Mouse (Mus musculus) myocyte (in vitro differentiated cells): ENCODE measurements around the gene Tiprl. TPM values are rescaled to one million over a fixed set of nuclear protein-coding genes. Genes with fewer than 3 reads are reported as not detected.

Experiments used
- H3K27me3 ChIP-seq: one replicate; pipeline ENCODE4 v1.6.1; 2011; ENCODE audit not compliant: control insufficient read depth, insufficient read depth, insufficient read length
- H3K36me3 ChIP-seq: one replicate; pipeline ENCODE4 v1.6.1; 2011; ENCODE audit not compliant: control insufficient read depth, insufficient read depth
- H3K4me2 ChIP-seq: one replicate; pipeline ENCODE4 v1.6.1; 2011; ENCODE audit warnings: low read depth, control low read depth
- H3K4me3 ChIP-seq: one replicate; pipeline ENCODE4 v1.5.1; 2011; ENCODE audit warnings: mild to moderate bottlenecking, control low read depth, moderate library complexity
- H3K79me2 ChIP-seq: one replicate; pipeline ENCODE4 v1.6.1; 2011; ENCODE audit not compliant: control insufficient read depth, insufficient read depth
- H3ac ChIP-seq: one replicate; pipeline ENCODE4 v1.6.1; 2011; ENCODE audit not compliant: control insufficient read depth, insufficient read length
- CEBPB ChIP-seq: IDR thresholded peaks from 2 replicates; pipeline ENCODE4 v1.6.1; 2011; ENCODE audit warnings: mild to moderate bottlenecking, moderate library complexity; ENCODE audit not compliant: poor library complexity, insufficient read depth, severe bottlenecking
- E2F4 ChIP-seq: IDR thresholded peaks from one replicate; pipeline ENCODE4 v1.6.1; 2011; ENCODE audit warnings: mild to moderate bottlenecking, control low read depth, moderate library complexity; ENCODE audit not compliant: insufficient read depth
- MAX ChIP-seq: IDR thresholded peaks from one replicate; pipeline ENCODE4 v1.6.1; 2011; ENCODE audit warnings: low read depth, mild to moderate bottlenecking, control low read depth
- MYOD1 ChIP-seq, 3 experiments: IDR thresholded peaks; one replicate each; pipeline ENCODE4 v1.6.1; 2011; ENCODE audit warnings: control low read depth in 2 of 3, low read depth in 2 of 3, mild to moderate bottlenecking in 2 of 3, moderate library complexity in 1 of 3; ENCODE audit not compliant: insufficient read length in 2 of 3, control insufficient read depth in 1 of 3
- MYOG ChIP-seq, 3 experiments: IDR thresholded peaks; one replicate each; pipeline ENCODE4 v1.6.1; 2011; ENCODE audit warnings: control low read depth in 2 of 3, low read depth in 2 of 3, mild to moderate bottlenecking in 2 of 3; ENCODE audit not compliant: insufficient read length in 2 of 3, control insufficient read depth in 1 of 3, insufficient read depth in 1 of 3
- POLR2A ChIP-seq: IDR thresholded peaks from one replicate; pipeline ENCODE4 v1.6.1; 2011; ENCODE audit warnings: low read depth, mild to moderate bottlenecking, control low read depth, moderate library complexity; ENCODE audit not compliant: insufficient read length
- POLR2AphosphoS2 ChIP-seq: IDR thresholded peaks from one replicate; pipeline ENCODE4 v1.6.1; 2011; ENCODE audit warnings: low read depth, control low read depth; ENCODE audit not compliant: insufficient read length
- REST ChIP-seq: IDR thresholded peaks from one replicate; pipeline ENCODE4 v1.6.1; 2011; ENCODE audit warnings: mild to moderate bottlenecking, control low read depth, moderate library complexity; ENCODE audit not compliant: insufficient read depth, insufficient read length
- SRF ChIP-seq: IDR thresholded peaks from one replicate; pipeline ENCODE4 v1.6.1; 2011; ENCODE audit warnings: low read depth; ENCODE audit not compliant: control insufficient read depth, insufficient read length
- TCF12 ChIP-seq: IDR thresholded peaks from one replicate; pipeline ENCODE4 v1.6.1; 2011; ENCODE audit warnings: mild to moderate bottlenecking, control low read depth; ENCODE audit not compliant: poor library complexity, insufficient read depth, severe bottlenecking
- TCF3 ChIP-seq: IDR thresholded peaks from one replicate; pipeline ENCODE4 v1.6.1; 2011; ENCODE audit warnings: low read depth, control low read depth; ENCODE audit not compliant: insufficient read length
- USF1 ChIP-seq: IDR thresholded peaks from one replicate; pipeline ENCODE4 v1.6.1; 2011; ENCODE audit warnings: low read depth, mild to moderate bottlenecking, control low read depth, moderate library complexity
- polyA plus RNA-seq: library from polyadenylated mRNA; unstranded; fragments of >200 nt; fragmentation: generic; extraction: Trizol; gene quantifications from one replicate; pipeline ENCODE4 v1.2.1, GENCODE M21; 2012; ENCODE audit warnings: missing spikeins

The Tiprl gene
- polyA plus RNA-seq, 1 experiment: 35.8 TPM

DNA sequence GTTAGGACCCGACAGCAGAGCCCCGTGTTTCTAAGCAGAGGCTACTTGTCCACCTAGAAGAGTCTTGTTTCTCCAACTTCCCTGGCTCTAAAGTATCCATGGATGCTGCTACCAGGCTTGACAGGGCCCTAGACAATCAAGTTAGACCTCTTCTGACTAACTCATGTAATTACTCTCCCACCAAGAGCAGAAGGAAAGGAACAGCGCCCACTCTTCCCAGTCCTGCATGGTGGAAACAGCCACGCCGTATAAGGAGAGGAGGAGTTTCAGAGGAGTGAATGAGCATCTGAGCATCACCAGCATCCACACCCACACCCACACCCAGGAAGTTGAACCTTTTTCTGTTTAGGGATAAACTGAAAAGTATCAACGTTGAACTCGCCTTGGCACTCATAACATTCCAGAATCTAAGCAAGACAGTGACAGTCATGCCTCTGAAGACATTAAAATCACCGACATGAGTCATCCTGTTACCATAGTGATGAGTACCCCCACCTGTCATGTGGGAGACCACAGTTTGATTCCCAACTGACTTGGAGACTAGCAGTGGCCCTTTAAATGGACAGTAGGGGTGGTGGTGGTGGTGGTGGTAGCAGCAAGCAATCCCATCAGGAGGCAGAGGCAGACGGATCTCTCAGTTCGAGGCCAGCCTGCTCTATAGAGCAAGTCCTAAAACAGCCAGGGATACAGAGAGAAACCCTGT lies 46.1 kb downstream of the Tiprl start:
- Histone ChIP-seq H3K27me3 (no peaks in the 10 kb centered on the region), H3ac (no peak overlapping the region), H3K4me3 (no peak overlapping the region), H3K4me2 (no peak overlapping the region), H3K36me3 (peaks cover 10% of the 10 kb centered on the region), H3K79me2 (peaks cover 11% of the 10 kb centered on the region)
- peak in 2 of 3 experiments; percentile 73 to 80 for TF ChIP-seq MYOD1 (IDR thresholded peaks at IDR 0.05; ENCODE audit: control insufficient read depth in 1 of 3, insufficient read length in 2 of 3, low read depth in 2 of 3)
- TF ChIP-seq SRF: no peak

DNA sequence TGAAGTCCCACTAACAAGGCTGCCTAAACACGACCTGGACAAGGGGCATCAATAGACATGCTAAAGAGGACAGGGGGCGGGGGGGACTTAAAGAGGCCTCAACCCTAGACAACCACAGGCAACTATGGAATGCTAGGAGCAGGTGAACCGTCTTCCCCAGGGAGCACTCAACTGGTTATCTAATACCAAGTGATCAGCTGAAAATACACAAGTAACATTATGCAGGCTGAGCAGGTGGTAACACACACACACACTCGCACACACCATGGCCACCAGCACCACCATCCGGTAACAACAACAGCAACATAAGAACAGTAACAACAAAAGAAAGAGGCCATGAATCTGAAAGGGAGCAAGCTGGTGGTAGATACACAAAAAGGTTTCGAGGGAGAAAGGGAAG lies 46.7 kb downstream of the Tiprl start:
- no peak overlapping the region for H3ac ChIP-seq
- H3K79me2 ChIP-seq: peaks cover 11% of the 10 kb centered on the region
- peaks cover 10% of the 10 kb centered on the region for H3K36me3 ChIP-seq
- TF ChIP-seq MYOG (IDR thresholded peaks at IDR 0.05; ENCODE audit: control insufficient read depth in 1 of 3, insufficient read depth in 1 of 3, insufficient read length in 2 of 3, low read depth in 2 of 3) (peak in 2 of 3 experiments; percentile 31 to 32), MYOD1 (IDR thresholded peaks at IDR 0.05; ENCODE audit: control insufficient read depth in 1 of 3, insufficient read length in 2 of 3, low read depth in 2 of 3) (peak in 2 of 3 experiments; percentile 76), E2F4 (no peak), TCF3 (no peak)
- no peak overlapping the region for H3K4me2 ChIP-seq
- no peaks in the 10 kb centered on the region for H3K27me3 ChIP-seq
- no peak overlapping the region for H3K4me3 ChIP-seq

DNA sequence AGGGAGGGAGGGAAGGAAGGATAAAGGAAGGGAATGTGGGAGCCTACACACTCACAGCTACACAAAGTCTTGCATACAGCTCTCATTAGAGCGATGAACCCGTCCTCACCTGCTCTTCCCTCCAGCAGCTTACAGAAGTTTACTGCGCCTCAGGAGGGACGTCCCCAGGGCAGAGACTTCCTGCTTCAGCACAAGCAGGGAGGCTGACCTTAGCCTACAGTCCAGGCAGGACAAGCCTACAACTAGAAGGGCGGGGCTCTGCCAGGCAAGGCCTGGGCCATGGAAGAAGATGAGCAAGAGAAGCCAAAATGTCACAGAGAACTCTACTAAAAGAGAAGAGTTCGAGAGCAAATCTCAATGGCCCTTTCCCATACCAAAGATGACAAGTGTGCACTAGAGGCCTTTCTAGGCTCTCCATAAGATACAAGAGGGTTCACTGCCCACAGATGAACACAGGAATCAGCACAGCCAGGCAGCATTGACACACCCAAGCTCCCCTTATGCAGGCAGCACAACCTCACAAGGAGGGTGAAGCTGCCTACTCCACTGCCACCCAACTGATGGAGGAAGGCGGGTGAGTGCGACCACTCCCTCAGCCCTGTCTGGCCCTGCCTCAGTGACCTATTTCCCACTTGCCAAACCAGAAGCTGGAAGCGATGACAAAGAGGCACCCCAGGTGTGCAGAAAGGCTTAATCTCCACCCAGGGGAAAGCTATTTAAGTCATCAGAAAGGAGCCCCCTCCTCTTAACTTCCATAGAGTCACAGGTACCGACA lies 47.8 kb downstream of the Tiprl start:
- no peak overlapping the region for H3K4me2 ChIP-seq

GRCm38 (mm10) chr1:165187357-165187756 lies 49.4 kb downstream of the Tiprl start:
- peaks cover 26% of the 10 kb centered on the region for H3K36me3 ChIP-seq
- no peaks in the 10 kb centered on the region for H3K27me3 ChIP-seq
- no peak overlapping the region for H3K4me2 ChIP-seq
- no peak overlapping the region for H3ac ChIP-seq
- TF ChIP-seq E2F4: no peak
- TF ChIP-seq SRF: no peak
- no peak for TF ChIP-seq POLR2A
- no peak for TF ChIP-seq MAX
- TF ChIP-seq TCF12: no peak
- no peak for TF ChIP-seq POLR2AphosphoS2
- no peak for TF ChIP-seq REST
- no peak for TF ChIP-seq MYOG (IDR thresholded peaks at IDR 0.05; ENCODE audit: control insufficient read depth in 1 of 3, insufficient read depth in 1 of 3, insufficient read length in 2 of 3, low read depth in 2 of 3)
- TF ChIP-seq MYOD1 (IDR thresholded peaks at IDR 0.05; ENCODE audit: control insufficient read depth in 1 of 3, insufficient read length in 2 of 3, low read depth in 2 of 3): no peak
- TF ChIP-seq CEBPB: no peak
- no peak for TF ChIP-seq USF1
- TF ChIP-seq TCF3: no peak
- H3K79me2 ChIP-seq: no peaks in the 10 kb centered on the region
- H3K4me3 ChIP-seq: no peak overlapping the region

More for the DNA sequence above, 47.8 kb downstream of the Tiprl start:
- H3K4me3 ChIP-seq: no peak overlapping the region
- H3K27me3 ChIP-seq: no peaks in the 10 kb centered on the region
- H3K36me3 ChIP-seq: peaks cover 15% of the 10 kb centered on the region
- H3ac ChIP-seq: no peak overlapping the region
- TF ChIP-seq MYOD1 (IDR thresholded peaks at IDR 0.05; ENCODE audit: control insufficient read depth in 1 of 3, insufficient read length in 2 of 3, low read depth in 2 of 3) (no peak), TCF3 (no peak), TCF12 (no peak), POLR2A (peak; percentile 10)
- H3K79me2 ChIP-seq: peaks cover 11% of the 10 kb centered on the region

DNA sequence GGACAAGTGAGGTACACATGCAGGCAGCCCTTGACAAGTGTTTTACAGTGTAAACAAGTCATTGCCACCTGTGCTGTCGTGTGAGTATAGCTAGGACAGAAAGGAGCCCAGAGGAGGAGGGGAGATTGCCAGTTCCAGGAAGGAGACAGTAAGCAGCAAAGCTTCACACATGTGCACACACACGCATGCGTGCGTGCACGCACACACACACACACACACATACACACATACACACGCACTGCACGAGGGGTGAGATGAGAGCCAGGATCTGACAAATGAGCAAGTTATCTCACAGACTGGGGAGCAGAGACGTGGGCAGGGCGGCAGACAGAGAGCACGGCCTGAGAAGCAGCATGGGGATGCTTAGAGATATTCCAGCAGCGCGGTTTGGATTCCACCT lies 50.3 kb downstream of the Tiprl start:
- no peaks in the 10 kb centered on the region for H3K79me2 ChIP-seq
- peaks cover 32% of the 10 kb centered on the region for H3K36me3 ChIP-seq
- H3K4me3 ChIP-seq: no peak overlapping the region
- H3K27me3 ChIP-seq: no peaks in the 10 kb centered on the region
- H3ac ChIP-seq: no peak overlapping the region
- TF ChIP-seq USF1 (no peak), POLR2A (no peak), TCF12 (no peak), MAX (no peak), MYOD1 (IDR thresholded peaks at IDR 0.05; ENCODE audit: control insufficient read depth in 1 of 3, insufficient read length in 2 of 3, low read depth in 2 of 3) (no peak), REST (no peak), CEBPB (no peak), E2F4 (no peak), MYOG (IDR thresholded peaks at IDR 0.05; ENCODE audit: control insufficient read depth in 1 of 3, insufficient read depth in 1 of 3, insufficient read length in 2 of 3, low read depth in 2 of 3) (no peak), TCF3 (no peak), POLR2AphosphoS2 (no peak)
- no peak overlapping the region for H3K4me2 ChIP-seq
